Mouse (Mus musculus): Measurements from ENCODE around the gene Gm17535. TPM values are rescaled to one million over a fixed set of nuclear protein-coding genes. Genes with fewer than 3 reads are reported as not detected.
"Not testable (repeated sequence)": the region's sequence is repeated elsewhere in the genome, so short reads cannot be mapped to it uniquely, and the experiment has no call there.

Gm17535 gene
- polyA plus RNA-seq (2012; rRNA removed), result not detected in 2 replicates

DNA sequence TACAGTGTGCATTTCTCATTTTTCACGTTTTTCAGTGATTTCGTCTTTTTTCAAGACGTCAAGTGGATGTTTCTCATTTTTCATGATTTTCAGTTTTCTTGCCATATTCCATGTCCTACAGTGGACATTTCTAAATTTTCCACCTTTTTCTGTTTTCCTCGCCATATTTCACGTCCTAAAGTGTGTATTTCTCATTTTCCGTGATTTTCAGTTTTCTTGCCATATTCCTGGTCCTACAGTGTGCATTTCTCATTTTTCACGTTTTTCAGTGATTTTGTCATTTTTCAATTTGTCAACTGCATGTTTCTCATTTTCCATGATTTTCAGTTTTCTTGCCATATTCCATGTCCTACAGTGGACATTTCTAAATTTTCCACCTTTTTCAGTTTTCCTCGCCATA lies at the start of gene Gm17535:
TSS of gene Gm17535 (plus strand) at position 301 of the 400 bp plus-strand sequence.
- not testable (repeated sequence) for H3K27me3 ChIP-seq (ENCODE audit: control insufficient read depth, insufficient read depth, low read length); H3K4me3 ChIP-seq (ENCODE audit: control insufficient read depth, low read depth, low read length); H3K4me1 ChIP-seq (ENCODE audit: control insufficient read depth, insufficient read depth, low read length); H3K27ac ChIP-seq (ENCODE audit: control insufficient read depth, insufficient read depth, low read depth, low read length); H3K36me3 ChIP-seq (ENCODE audit: control insufficient read depth, insufficient read depth, low read length)

DNA sequence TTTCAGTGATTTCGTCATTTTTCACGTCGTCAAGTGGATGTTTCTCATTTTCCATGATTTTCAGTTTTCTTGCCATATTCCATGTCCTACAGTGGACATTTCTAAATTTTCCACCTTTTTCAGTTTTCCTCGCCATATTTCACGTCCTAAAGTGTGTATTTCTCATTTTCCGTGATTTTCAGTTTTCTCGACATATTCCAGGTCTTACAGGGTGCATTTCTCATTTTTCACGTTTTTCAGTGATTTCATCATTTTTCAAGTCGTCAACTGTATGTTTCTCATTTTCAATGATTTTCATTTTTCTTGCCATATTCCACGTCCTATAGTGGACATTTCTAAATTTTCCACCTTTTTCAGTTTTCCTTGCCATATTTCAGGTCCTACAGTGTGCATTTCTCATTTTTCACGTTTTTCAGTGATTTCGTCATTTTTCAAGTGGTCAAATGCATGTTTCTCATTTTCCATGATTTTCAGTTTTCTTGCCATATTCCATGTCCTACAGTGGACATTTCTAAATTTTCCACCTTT lies 33.9 kb upstream of the Gm17535 start, which contains the start of gene Gm10722:
TSS of gene Gm10722 (plus strand) at position 478 of the 528 bp plus-strand sequence.
- H3K4me1 ChIP-seq (ENCODE audit: control insufficient read depth, insufficient read depth, low read length); H3K27me3 ChIP-seq (ENCODE audit: control insufficient read depth, insufficient read depth, low read length); H3K4me3 ChIP-seq (ENCODE audit: control insufficient read depth, low read depth, low read length); H3K36me3 ChIP-seq (ENCODE audit: control insufficient read depth, insufficient read depth, low read length); H3K27ac ChIP-seq (ENCODE audit: control insufficient read depth, insufficient read depth, low read depth, low read length): not testable (repeated sequence)

DNA sequence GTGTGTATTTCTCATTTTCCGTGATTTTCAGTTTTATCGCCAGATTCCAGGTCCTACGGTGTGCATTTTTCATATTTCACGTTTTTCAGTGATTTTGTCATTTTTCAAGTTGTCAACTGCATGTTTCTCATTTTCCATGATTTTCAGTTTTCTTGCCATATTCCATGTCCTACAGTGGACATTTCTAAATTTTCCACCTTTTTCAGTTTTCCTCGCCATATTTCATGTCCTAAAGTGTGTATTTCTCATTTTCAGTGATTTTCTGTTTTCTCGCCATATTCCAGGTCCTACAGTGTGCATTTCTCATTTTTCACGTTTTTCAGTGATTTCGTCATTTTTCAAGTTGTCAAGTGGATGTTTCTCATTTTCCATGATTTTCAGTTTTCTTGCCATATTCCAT lies 33.4 kb upstream of the Gm17535 start:
- not testable (repeated sequence) for H3K4me1 ChIP-seq (ENCODE audit: control insufficient read depth, insufficient read depth, low read length); H3K4me3 ChIP-seq (ENCODE audit: control insufficient read depth, low read depth, low read length); H3K36me3 ChIP-seq (ENCODE audit: control insufficient read depth, insufficient read depth, low read length); H3K27me3 ChIP-seq (ENCODE audit: control insufficient read depth, insufficient read depth, low read length); H3K27ac ChIP-seq (ENCODE audit: control insufficient read depth, insufficient read depth, low read depth, low read length)

- not testable (repeated sequence) for H3K36me3 ChIP-seq (ENCODE audit: control insufficient read depth, insufficient read depth, low read length)
These were observed 32.3 kb upstream of the Gm17535 start for GRCm38 (mm10) chr9:3001948-3002659.

DNA sequence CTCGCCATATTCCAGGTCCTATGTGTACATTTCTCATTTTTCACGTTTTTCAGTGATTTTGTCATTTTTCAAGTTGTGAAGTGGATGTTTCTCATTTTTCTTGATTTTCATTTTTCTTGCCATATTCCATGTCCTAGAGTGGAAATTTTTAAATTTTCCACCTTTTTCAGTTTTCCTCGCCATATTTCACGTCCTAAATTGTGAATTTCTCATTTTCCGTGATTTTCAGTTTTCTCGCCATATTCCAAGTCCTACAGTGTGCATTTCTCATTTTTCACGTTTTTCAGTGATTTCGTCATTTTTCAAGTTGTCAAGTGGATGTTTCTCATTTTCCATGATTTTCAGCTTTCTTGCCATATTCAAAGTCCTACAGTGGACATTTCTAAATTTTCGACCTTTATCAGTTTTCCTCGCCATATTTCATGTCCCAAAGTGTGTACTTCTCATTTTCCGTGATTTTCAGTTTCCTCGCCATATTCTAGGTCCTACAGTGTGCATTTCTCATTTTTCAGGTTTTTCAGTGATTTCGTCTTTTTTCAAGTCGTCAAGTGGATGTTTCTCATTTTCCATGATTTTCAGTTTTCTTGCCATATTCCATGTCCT lies 31.5 kb upstream of the Gm17535 start, which contains the start of gene Gm11168:
TSS of gene Gm11168 (plus strand) at position 553 of the 603 bp plus-strand sequence.
- not testable (repeated sequence) for H3K4me3 ChIP-seq (ENCODE audit: control insufficient read depth, low read depth, low read length); H3K36me3 ChIP-seq (ENCODE audit: control insufficient read depth, insufficient read depth, low read length); H3K4me1 ChIP-seq (ENCODE audit: control insufficient read depth, insufficient read depth, low read length); H3K27me3 ChIP-seq (ENCODE audit: control insufficient read depth, insufficient read depth, low read length); H3K27ac ChIP-seq (ENCODE audit: control insufficient read depth, insufficient read depth, low read depth, low read length)

More at GRCm38 (mm10) chr9:3001948-3002659, 32.3 kb upstream of the Gm17535 start:
- H3K4me3 ChIP-seq (ENCODE audit: control insufficient read depth, low read depth, low read length); H3K4me1 ChIP-seq (ENCODE audit: control insufficient read depth, insufficient read depth, low read length); H3K27ac ChIP-seq (ENCODE audit: control insufficient read depth, insufficient read depth, low read depth, low read length); H3K27me3 ChIP-seq (ENCODE audit: control insufficient read depth, insufficient read depth, low read length): not testable (repeated sequence)

DNA sequence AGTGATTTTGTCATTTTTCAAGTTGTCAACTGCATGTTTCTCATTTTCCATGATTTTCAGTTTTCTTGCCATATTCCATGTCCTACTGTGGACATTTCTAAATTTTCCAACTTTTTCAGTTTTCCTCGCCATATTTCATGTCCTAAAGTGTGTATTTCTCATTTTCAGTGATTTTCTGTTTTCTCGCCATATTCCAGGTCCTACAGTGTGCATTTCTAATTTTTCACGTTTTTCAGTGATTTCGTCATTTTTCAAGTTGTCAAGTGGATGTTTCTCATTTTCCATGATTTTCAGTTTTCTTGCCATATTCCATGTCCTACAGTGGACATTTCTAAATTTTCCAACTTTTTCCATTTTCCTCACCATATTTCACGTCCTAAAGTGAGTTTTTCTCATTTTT lies 28.2 kb upstream of the Gm17535 start:
- not testable (repeated sequence) for H3K27me3 ChIP-seq (ENCODE audit: control insufficient read depth, insufficient read depth, low read length); H3K27ac ChIP-seq (ENCODE audit: control insufficient read depth, insufficient read depth, low read depth, low read length); H3K4me1 ChIP-seq (ENCODE audit: control insufficient read depth, insufficient read depth, low read length); H3K36me3 ChIP-seq (ENCODE audit: control insufficient read depth, insufficient read depth, low read length); H3K4me3 ChIP-seq (ENCODE audit: control insufficient read depth, low read depth, low read length)

- not testable (repeated sequence) for H3K4me3 ChIP-seq (ENCODE audit: control insufficient read depth, low read depth, low read length); H3K4me1 ChIP-seq (ENCODE audit: control insufficient read depth, insufficient read depth, low read length); H3K27ac ChIP-seq (ENCODE audit: control insufficient read depth, insufficient read depth, low read depth, low read length); H3K36me3 ChIP-seq (ENCODE audit: control insufficient read depth, insufficient read depth, low read length); H3K27me3 ChIP-seq (ENCODE audit: control insufficient read depth, insufficient read depth, low read length)
These were observed 27.8 kb upstream of the Gm17535 start for GRCm38 (mm10) chr9:3006636-3007035.

GRCm38 (mm10) chr9:3007272-3007671 lies 27.1 kb upstream of the Gm17535 start:
- H3K27me3 ChIP-seq (ENCODE audit: control insufficient read depth, insufficient read depth, low read length); H3K4me3 ChIP-seq (ENCODE audit: control insufficient read depth, low read depth, low read length); H3K27ac ChIP-seq (ENCODE audit: control insufficient read depth, insufficient read depth, low read depth, low read length); H3K4me1 ChIP-seq (ENCODE audit: control insufficient read depth, insufficient read depth, low read length); H3K36me3 ChIP-seq (ENCODE audit: control insufficient read depth, insufficient read depth, low read length): not testable (repeated sequence)

GRCm38 (mm10) chr9:3009331-3009730 lies 25.1 kb upstream of the Gm17535 start:
- H3K4me1 ChIP-seq (ENCODE audit: control insufficient read depth, insufficient read depth, low read length); H3K36me3 ChIP-seq (ENCODE audit: control insufficient read depth, insufficient read depth, low read length); H3K27me3 ChIP-seq (ENCODE audit: control insufficient read depth, insufficient read depth, low read length); H3K4me3 ChIP-seq (ENCODE audit: control insufficient read depth, low read depth, low read length); H3K27ac ChIP-seq (ENCODE audit: control insufficient read depth, insufficient read depth, low read depth, low read length): not testable (repeated sequence)

GRCm38 (mm10) chr9:3012054-3012621 lies 22.3 kb upstream of the Gm17535 start:
- not testable (repeated sequence) for H3K4me1 ChIP-seq (ENCODE audit: control insufficient read depth, insufficient read depth, low read length); H3K27ac ChIP-seq (ENCODE audit: control insufficient read depth, insufficient read depth, low read depth, low read length); H3K4me3 ChIP-seq (ENCODE audit: control insufficient read depth, low read depth, low read length); H3K36me3 ChIP-seq (ENCODE audit: control insufficient read depth, insufficient read depth, low read length); H3K27me3 ChIP-seq (ENCODE audit: control insufficient read depth, insufficient read depth, low read length)

DNA sequence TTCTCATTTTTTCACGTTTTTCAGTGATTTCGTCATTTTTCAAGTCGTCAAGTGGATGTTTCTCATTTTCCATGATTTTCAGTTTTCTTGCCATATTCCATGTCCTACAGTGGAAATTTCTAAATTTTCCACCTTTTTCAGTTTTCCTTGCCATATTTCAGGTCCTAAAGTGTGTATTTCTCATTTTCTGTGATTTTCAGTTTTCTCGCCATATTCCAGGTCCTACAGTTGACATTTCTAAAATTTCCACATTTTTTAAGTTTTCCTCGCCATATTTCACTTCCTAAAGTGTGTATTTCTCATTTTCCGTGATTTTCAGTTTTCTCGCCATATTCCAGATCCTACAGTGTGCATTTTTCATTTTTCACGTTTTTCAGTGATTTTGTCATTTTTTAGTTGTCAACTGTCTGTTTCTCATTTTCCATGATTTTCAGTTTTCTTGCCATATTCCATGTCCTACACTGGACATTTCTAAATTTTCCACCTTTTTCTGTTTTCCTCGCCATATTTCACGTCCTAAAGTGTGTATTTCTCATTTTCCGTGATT lies 21.6 kb upstream of the Gm17535 start, which contains the start of gene Gm10721:
TSS of gene Gm10721 (plus strand) at position 408 of the 547 bp plus-strand sequence.
- H3K27me3 ChIP-seq (ENCODE audit: control insufficient read depth, insufficient read depth, low read length); H3K4me1 ChIP-seq (ENCODE audit: control insufficient read depth, insufficient read depth, low read length); H3K36me3 ChIP-seq (ENCODE audit: control insufficient read depth, insufficient read depth, low read length); H3K27ac ChIP-seq (ENCODE audit: control insufficient read depth, insufficient read depth, low read depth, low read length); H3K4me3 ChIP-seq (ENCODE audit: control insufficient read depth, low read depth, low read length): not testable (repeated sequence)
